Mouse (Mus musculus): ENCODE results near the gene Hspa12a.

GRCm38 (mm10) chr19:58838706-58839105 lies 104.7 kb downstream of the Hspa12a start:
- no peak for TF ChIP-seq GATA1 (IDR thresholded peaks at IDR 0.05; ENCODE audit: borderline replicate concordance, low read length)
- TF ChIP-seq FLI1 (IDR thresholded peaks at IDR 0.05; ENCODE audit: low read length): no peak
